Comparison of ENCODE assay signal across 11 mouse cellular contexts in the genomic region with DNA sequence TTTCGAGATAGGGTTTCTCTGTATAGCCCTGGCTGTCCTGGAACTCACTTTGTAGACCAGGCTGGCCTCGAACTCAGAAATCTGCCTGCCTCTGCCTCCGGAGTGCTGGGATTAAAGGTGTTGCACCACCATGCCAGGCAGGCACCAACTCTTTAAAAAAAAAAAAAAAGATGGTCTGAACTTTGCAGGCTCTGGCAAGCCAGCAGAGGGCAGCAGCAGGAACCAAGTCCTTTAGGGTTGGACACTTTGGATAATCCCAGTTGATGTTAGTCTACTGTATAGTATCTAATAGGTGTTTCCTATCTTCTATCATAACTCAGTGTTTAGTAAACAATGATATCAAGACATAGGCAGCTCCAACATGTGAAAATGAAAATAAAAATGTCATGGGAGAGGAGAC. TPM values are rescaled to one million over a fixed set of nuclear protein-coding genes. Genes with fewer than 3 reads are reported as not detected.
DNase-seq lines count a peak whose midpoint lies in the region; ATAC-seq and TF ChIP-seq lines count a peak whose summit lies in the region.
"Had no signal": no experiment of that assay in that cellular context is flagged by ENCODE, and none has a peak within 500 bp of the region (broad histone marks: within the 10 kb centered on the region; RNA-seq: fewer than 3 reads in every experiment).

No protein-coding gene starts in this region.

- no peak overlapping the region for H3K9ac ChIP-seq in ES-E14 (ENCODE audit: insufficient read depth, low read depth, low read length, poor library complexity, severe bottlenecking)
- H3K9ac ChIP-seq in hindbrain, embryonic 13.5 days = no peak overlapping the region

- no peak overlapping the region for H3K4me2 ChIP-seq in hindbrain, embryonic 13.5 days

- in situ Hi-C loops in ES-E14 (cut with MboI; ENCODE audit: low sequenced_read_pairs in 2 of 2, unreplicated experiment in 2 of 2) = no loop called here

- peak; percentile 47; the same call in 1 of the 2 replicates for ATAC-seq in megakaryocyte, adult 5-6 weeks (ENCODE audit: poor library complexity, severe bottlenecking)
- ATAC-seq in hindbrain, embryonic 13.5 days (ENCODE audit: low FRiP score) = no peak
- no peak for ATAC-seq in megakaryocyte-erythroid progenitor cell, adult 5-6 weeks (replicated peaks; ENCODE audit: low FRiP score, low TSS enrichment, poor library complexity, severe bottlenecking)

- no peaks in the 10 kb centered on the region for H3K9me3 ChIP-seq in ES-E14 (ENCODE audit: control insufficient read depth, insufficient read depth, low read depth, low read length)
- H3K9me3 ChIP-seq in hindbrain, embryonic 13.5 days = no peaks in the 10 kb centered on the region

- H3K27me3 ChIP-seq in hindbrain, embryonic 13.5 days = no peaks in the 10 kb centered on the region

- H3K4me1 ChIP-seq in ES-E14 (ENCODE audit: control insufficient read depth in 2 of 2, insufficient read depth in 2 of 2, low read length in 2 of 2, poor library complexity in 1 of 2) = no peaks in the 10 kb centered on the region
- no peaks in the 10 kb centered on the region for H3K4me1 ChIP-seq in hindbrain, embryonic 13.5 days (replicated peaks)

- WGBS in hindbrain, embryonic 13.5 days = 65% methylated on average over 3 of the region's 3 CpGs

- H3K4me3 ChIP-seq in ES-E14 (ENCODE audit: insufficient read depth in 1 of 2, low read depth in 1 of 2, low read length in 2 of 2, poor library complexity in 1 of 2, severe bottlenecking in 1 of 2) = no peak overlapping the region
- H3K4me3 ChIP-seq in hindbrain, embryonic 13.5 days = no peak overlapping the region

- peak; percentile 1 to 32 for DNase-seq in layer of hippocampus, adult 18-20 months (ENCODE audit: low spot score in 2 of 2)
- DNase-seq in layer of hippocampus, adult 8-10 months (ENCODE audit: low spot score in 2 of 2) = no peak
- no peak for DNase-seq in ES-E14 (ENCODE audit: low read depth, low spot score)
- peak; percentile 30 for DNase-seq in brain, adult 2 months (ENCODE audit: low read depth, low spot score)
- DNase-seq in heart, postnatal 36 days = peak; percentile 40 to 61

- H3K36me3 ChIP-seq in ES-E14 (ENCODE audit: control insufficient read depth, insufficient read depth, low read length, poor library complexity, severe bottlenecking) = no peaks in the 10 kb centered on the region
- H3K36me3 ChIP-seq in hindbrain, embryonic 13.5 days = no peaks in the 10 kb centered on the region

- no peak overlapping the region for H3K27ac ChIP-seq in ES-E14 (ENCODE audit: insufficient read depth, low read depth, low read length, poor library complexity, severe bottlenecking)
- no peak overlapping the region for H3K27ac ChIP-seq in hindbrain, embryonic 13.5 days

- intact Hi-C loops in heart, postnatal 36 days (cut with DNase I) = loop anchor here (2.0 to 5.0 kb wide), 2 partner anchors 76 to 100 kb away; no protein-coding TSS in a partner anchor

TF ChIP-seq in ES-E14, 5 proteins besides CTCF, POLR2A, EP300 and RAD21:
- TF ChIP-seq ZNF384 (IDR thresholded peaks at IDR 0.05; ENCODE audit: low read depth, low read length) = peak; percentile 97
- no peak for TF ChIP-seq ZC3H11A (IDR thresholded peaks at IDR 0.05; ENCODE audit: borderline replicate concordance, low read depth, low read length)
TF ChIP-seq in ES-E14: peak in this region for 1.

RNA-seq across cellular contexts. Expression of gene Keg1, which starts 26.7 kb away (rescaled TPM):
- total RNA-seq in layer of hippocampus, adult 18-20 months (2021) = not detected
- total RNA-seq in layer of hippocampus, adult 8-10 months (2022) = not detected
- total RNA-seq in ES-E14 (2012; rRNA removed) = not detected in 2 replicates
- total RNA-seq in heart, postnatal 36 days (2021) = not detected
- total RNA-seq in megakaryocyte, adult 5-6 weeks (2015) = not detected in 2 replicates
- total RNA-seq in megakaryocyte, adult 5-6 weeks (2017) = not detected in 2 replicates
- not detected in 2 replicates for polyA plus RNA-seq in hindbrain, embryonic 13.5 days (2015; fragmentation: Nextera tagmentation; extraction: Ambion mirVana)
- total RNA-seq in megakaryocyte-erythroid progenitor cell, adult 5-6 weeks (2014; fragmentation: Nextera tagmentation) = not detected in 2 replicates
- total RNA-seq in megakaryocyte-erythroid progenitor cell, adult 5-6 weeks (2017) = not detected in 2 replicates
- total RNA-seq: left cerebral cortex, postnatal 10 days; neutrophil, adult 5-6 weeks had no signal
- polyA plus RNA-seq: embryonic facial prominence, embryonic 11.5 days had no signal

RNA-seq across cellular contexts. Expression of gene Cntf, which starts 43.1 kb away (rescaled TPM):
- total RNA-seq in layer of hippocampus, adult 18-20 months (2021) = 1 to 10 TPM; 2.7 to 3.1 TPM
- total RNA-seq in layer of hippocampus, adult 8-10 months (2022) = 1 to 10 TPM; 4.0 to 4.9 (median 4.6) TPM
- total RNA-seq in ES-E14 (2012; rRNA removed) = 6.9 and 12.1 TPM in 2 replicates
- total RNA-seq in heart, postnatal 36 days (2021) = 1 to 10 TPM; 1.6 TPM
- total RNA-seq in megakaryocyte, adult 5-6 weeks (2015) = 4.1 and 5.0 TPM in 2 replicates
- total RNA-seq in megakaryocyte, adult 5-6 weeks (2017) = 1.5 and 2.5 TPM in 2 replicates
- polyA plus RNA-seq in hindbrain, embryonic 13.5 days (2015; fragmentation: Nextera tagmentation; extraction: Ambion mirVana) = 1.2 and 1.6 TPM in 2 replicates
- 7.3 and 13.5 TPM in 2 replicates for total RNA-seq in megakaryocyte-erythroid progenitor cell, adult 5-6 weeks (2014; fragmentation: Nextera tagmentation)
- total RNA-seq in megakaryocyte-erythroid progenitor cell, adult 5-6 weeks (2017) = 1.3 and 2.1 TPM in 2 replicates

RNA-seq across cellular contexts. Expression of gene Olfr1443, which starts 44.4 kb away (rescaled TPM):
- total RNA-seq in layer of hippocampus, adult 18-20 months (2021) = not detected
- total RNA-seq in layer of hippocampus, adult 8-10 months (2022) = not detected
- not detected in 2 replicates for total RNA-seq in ES-E14 (2012; rRNA removed)
- total RNA-seq in heart, postnatal 36 days (2021) = not detected
- total RNA-seq in megakaryocyte, adult 5-6 weeks (2015) = not detected in 2 replicates
- not detected in 2 replicates for total RNA-seq in megakaryocyte, adult 5-6 weeks (2017)
- polyA plus RNA-seq in hindbrain, embryonic 13.5 days (2015; fragmentation: Nextera tagmentation; extraction: Ambion mirVana) = not detected in 2 replicates
- not detected in 2 replicates for total RNA-seq in megakaryocyte-erythroid progenitor cell, adult 5-6 weeks (2014; fragmentation: Nextera tagmentation)
- not detected in 2 replicates for total RNA-seq in megakaryocyte-erythroid progenitor cell, adult 5-6 weeks (2017)
- total RNA-seq: left cerebral cortex, postnatal 10 days; neutrophil, adult 5-6 weeks had no signal
- polyA plus RNA-seq: embryonic facial prominence, embryonic 11.5 days had no signal

RNA-seq across cellular contexts. Expression of gene Olfr1442, which starts 52.1 kb away (rescaled TPM):
- total RNA-seq in layer of hippocampus, adult 18-20 months (2021) = not detected
- not detected for total RNA-seq in layer of hippocampus, adult 8-10 months (2022)
- not detected in 2 replicates for total RNA-seq in ES-E14 (2012; rRNA removed)
- total RNA-seq in heart, postnatal 36 days (2021) = not detected
- not detected in 2 replicates for total RNA-seq in megakaryocyte, adult 5-6 weeks (2015)
- not detected in 2 replicates for total RNA-seq in megakaryocyte, adult 5-6 weeks (2017)
- polyA plus RNA-seq in hindbrain, embryonic 13.5 days (2015; fragmentation: Nextera tagmentation; extraction: Ambion mirVana) = not detected in 2 replicates
- not detected in 2 replicates for total RNA-seq in megakaryocyte-erythroid progenitor cell, adult 5-6 weeks (2014; fragmentation: Nextera tagmentation)
- total RNA-seq in megakaryocyte-erythroid progenitor cell, adult 5-6 weeks (2017) = not detected in 2 replicates
- total RNA-seq: left cerebral cortex, postnatal 10 days; neutrophil, adult 5-6 weeks had no signal
- polyA plus RNA-seq: embryonic facial prominence, embryonic 11.5 days had no signal

Comparison
In these comparisons a context has a peak if more than half of its experiments do, and no peak if none do; other contexts are left out.
1. DNase-seq: peak in layer of hippocampus, adult 18-20 months (2 of 2), brain, adult 2 months (single experiment) and heart, postnatal 36 days (2 of 2); none in layer of hippocampus, adult 8-10 months (0 of 2) and ES-E14 (single experiment).